Mouse (Mus musculus) midbrain, embryonic 14.5 days (tissue): ENCODE data around the gene Ephb2. TPM values are rescaled to one million over a fixed set of nuclear protein-coding genes. Genes with fewer than 3 reads are reported as not detected.

Experiments
- ATAC-seq: fragments of 200-750 bp; cut with Nextera tagmentation; 2 replicates; pipeline ENCODE4 v1.8.0; 2017; ENCODE audit warnings: moderate number of reproducible peaks, moderate library complexity; ENCODE audit not compliant: low FRiP score, low TSS enrichment
- DNase-seq: peaks from one replicate; pipeline ENCODE4 v3.0.0-alpha.2; 2015
- H3K27ac ChIP-seq: fragments of 300-500 bp; sonication (generic); replicated peaks from 2 replicates; pipeline ENCODE4 v1.5.1; 2014; ENCODE audit warnings: mild to moderate bottlenecking, low read depth, low read length, moderate library complexity
- H3K27me3 ChIP-seq: fragments of 300-500 bp; sonication (generic); 2 replicates; pipeline ENCODE4 v1.6.1; 2014; ENCODE audit warnings: low read length, control low read depth, mixed read lengths; ENCODE audit not compliant: control insufficient read depth, insufficient read depth
- H3K36me3 ChIP-seq: fragments of 300-500 bp; sonication (generic); 2 replicates; pipeline ENCODE4 v1.6.1; 2014; ENCODE audit warnings: low read length, control low read depth; ENCODE audit not compliant: control insufficient read depth, insufficient read depth
- H3K4me1 ChIP-seq: fragments of 300-500 bp; sonication (generic); 2 replicates; pipeline ENCODE4 v1.6.1; 2014; ENCODE audit warnings: mild to moderate bottlenecking, antibody characterized with exemption, low read length, control low read depth; ENCODE audit not compliant: control insufficient read depth, insufficient read depth
- H3K4me2 ChIP-seq: fragments of 300-500 bp; sonication (generic); 2 replicates; pipeline ENCODE4 v1.6.1; 2014; ENCODE audit warnings: mild to moderate bottlenecking, low read length, moderate library complexity
- H3K4me3 ChIP-seq: fragments of 300-500 bp; sonication (generic); replicated peaks from 2 replicates; pipeline ENCODE4 v1.5.1; 2014; ENCODE audit warnings: low read depth, low read length
- H3K9ac ChIP-seq: fragments of 300-500 bp; sonication (generic); replicated peaks from 2 replicates; pipeline ENCODE4 v1.6.1; 2014; ENCODE audit warnings: mild to moderate bottlenecking, low read length, moderate library complexity
- H3K9me3 ChIP-seq: fragments of 300-500 bp; sonication (generic); 2 replicates; pipeline ENCODE4 v1.6.1; 2016; ENCODE audit warnings: low read length, control low read depth, mixed read lengths; ENCODE audit not compliant: control insufficient read depth
- WGBS: fragments of 180-500 bp; shearing (Covaris S2); extraction: QIAGEN DNeasy Blood & Tissue Kit; methylation state at CpG from one replicate; pipeline ENCODE4 v1.1.7; 2014; 5-methylcytosine and 5-hydroxymethylcytosine counted together
- polyA plus RNA-seq: library from polyadenylated mRNA; unstranded; fragments of >200 nt; fragmentation: Nextera tagmentation; extraction: Ambion mirVana; gene quantifications from 2 replicates; pipeline ENCODE4 v1.2.1, GENCODE M21; 2014

The Ephb2 gene
- polyA plus RNA-seq, 1 experiment from 2014 or later, result 32.8 TPM

DNA sequence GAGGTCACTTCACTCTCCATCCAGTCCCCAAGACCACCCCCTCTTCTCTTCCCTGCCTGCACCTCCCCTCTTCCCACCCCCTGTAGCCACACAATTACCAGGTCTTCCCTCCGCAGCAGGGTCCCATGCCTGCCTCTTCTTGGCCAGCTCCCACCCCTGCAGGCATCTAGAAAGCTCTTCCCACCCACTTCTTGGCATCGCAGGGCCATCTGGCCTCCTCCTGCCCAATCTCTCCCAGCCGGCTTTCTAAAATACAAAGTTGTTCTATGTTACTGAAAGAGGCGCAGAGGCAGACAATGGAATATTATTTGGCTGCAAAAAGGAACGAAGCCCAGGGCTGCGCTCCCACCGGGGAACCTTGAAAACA, 136.7 kb downstream of the Ephb2 start:
- no peak for ATAC-seq
- Histone ChIP-seq H3K4me2 (no peak overlapping the region), H3K9ac (no peak overlapping the region), H3K27me3 (no peaks in the 10 kb centered on the region), H3K4me3 (no peak overlapping the region), H3K27ac (peak overlapping the region; percentile 57), H3K4me1 (peaks cover 22% of the 10 kb centered on the region), H3K9me3 (no peaks in the 10 kb centered on the region), H3K36me3 (peaks cover 19% of the 10 kb centered on the region)
- WGBS, result 55% methylated on average over 7 of the region's 7 CpGs
- DNase-seq, result no peak

GRCm38 (mm10) chr4:136698404-136699083, 137.2 kb downstream of the Ephb2 start:
- H3K9ac ChIP-seq, result no peak overlapping the region
- H3K4me1 ChIP-seq, result peaks cover 19% of the 10 kb centered on the region
- 60% methylated on average over 11 of the region's 11 CpGs for WGBS
- H3K4me2 ChIP-seq, result no peak overlapping the region
- ATAC-seq (peak; percentile 35; the same call in 1 of the 2 replicates), DNase-seq (peak; percentile 61)
- peak overlapping the region; percentile 57; the same call in 1 of the 2 replicates for H3K27ac ChIP-seq
- H3K9me3 ChIP-seq, result no peaks in the 10 kb centered on the region
- no peak overlapping the region for H3K4me3 ChIP-seq
- H3K27me3 ChIP-seq, result no peaks in the 10 kb centered on the region
- peaks cover 24% of the 10 kb centered on the region for H3K36me3 ChIP-seq

GRCm38 (mm10) chr4:136697325-136697724, 138.5 kb downstream of the Ephb2 start:
- no peak overlapping the region for H3K4me2 ChIP-seq
- H3K4me3 ChIP-seq, result no peak overlapping the region
- ATAC-seq (no peak), DNase-seq (no peak)
- H3K36me3 ChIP-seq, result peaks cover 36% of the 10 kb centered on the region
- 86% methylated on average over 6 of the region's 6 CpGs for WGBS
- H3K9ac ChIP-seq, result no peak overlapping the region
- H3K27me3 ChIP-seq, result no peaks in the 10 kb centered on the region
- H3K27ac ChIP-seq, result no peak overlapping the region
- peaks cover 17% of the 10 kb centered on the region for H3K4me1 ChIP-seq
- no peaks in the 10 kb centered on the region for H3K9me3 ChIP-seq

GRCm38 (mm10) chr4:136696381-136696925, 139.3 kb downstream of the Ephb2 start:
- Histone ChIP-seq H3K9ac (no peak overlapping the region), H3K9me3 (no peaks in the 10 kb centered on the region), H3K4me2 (no peak overlapping the region), H3K27me3 (no peaks in the 10 kb centered on the region), H3K4me3 (no peak overlapping the region), H3K27ac (no peak overlapping the region), H3K36me3 (peaks cover 45% of the 10 kb centered on the region), H3K4me1 (peaks cover 14% of the 10 kb centered on the region)
- WGBS, result 20% methylated on average over 5 of the region's 5 CpGs
- DNase-seq (peak; percentile 75), ATAC-seq (no peak)

- no peaks in the 10 kb centered on the region for H3K9me3 ChIP-seq
- no peak for DNase-seq
- peaks cover 48% of the 10 kb centered on the region for H3K36me3 ChIP-seq
- peaks cover 8% of the 10 kb centered on the region for H3K4me1 ChIP-seq
- no peak for ATAC-seq
- H3K9ac ChIP-seq, result no peak overlapping the region
- no peak overlapping the region for H3K27ac ChIP-seq
- no peaks in the 10 kb centered on the region for H3K27me3 ChIP-seq
- WGBS, result 98% methylated on average over 9 of the region's 9 CpGs
- no peak overlapping the region for H3K4me3 ChIP-seq
- no peak overlapping the region for H3K4me2 ChIP-seq
Observed at GRCm38 (mm10) chr4:136695696-136696095, 140.1 kb downstream of the Ephb2 start.

DNA sequence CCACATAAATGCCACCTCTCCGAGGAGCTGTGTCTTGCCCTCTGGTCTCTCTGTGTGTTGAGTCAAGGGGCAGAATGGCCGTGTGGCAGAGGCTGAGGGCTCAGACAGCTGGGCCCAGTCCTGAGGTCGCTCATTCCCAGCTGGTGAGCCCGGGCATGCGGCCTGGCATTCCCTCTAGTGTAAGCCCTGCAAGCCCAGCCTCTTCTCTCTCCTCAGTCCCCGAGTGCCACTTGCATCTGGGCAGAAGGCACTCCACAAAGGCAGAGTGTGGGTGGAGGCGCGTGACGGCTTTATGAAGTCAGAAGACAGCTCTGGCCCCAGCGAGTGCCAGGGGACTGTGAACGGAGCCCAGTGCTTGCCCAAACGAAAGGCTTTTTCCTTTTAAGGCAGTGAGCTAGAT, 145.8 kb downstream of the Ephb2 start:
- Histone ChIP-seq H3K27ac (no peak overlapping the region), H3K27me3 (no peaks in the 10 kb centered on the region), H3K4me2 (no peak overlapping the region), H3K36me3 (peaks cover 62% of the 10 kb centered on the region), H3K9ac (no peak overlapping the region), H3K4me1 (no peaks in the 10 kb centered on the region), H3K4me3 (no peak overlapping the region), H3K9me3 (no peaks in the 10 kb centered on the region)
- WGBS, result 79% methylated on average over 12 of the region's 12 CpGs
- DNase-seq, result no peak
- no peak for ATAC-seq

DNA sequence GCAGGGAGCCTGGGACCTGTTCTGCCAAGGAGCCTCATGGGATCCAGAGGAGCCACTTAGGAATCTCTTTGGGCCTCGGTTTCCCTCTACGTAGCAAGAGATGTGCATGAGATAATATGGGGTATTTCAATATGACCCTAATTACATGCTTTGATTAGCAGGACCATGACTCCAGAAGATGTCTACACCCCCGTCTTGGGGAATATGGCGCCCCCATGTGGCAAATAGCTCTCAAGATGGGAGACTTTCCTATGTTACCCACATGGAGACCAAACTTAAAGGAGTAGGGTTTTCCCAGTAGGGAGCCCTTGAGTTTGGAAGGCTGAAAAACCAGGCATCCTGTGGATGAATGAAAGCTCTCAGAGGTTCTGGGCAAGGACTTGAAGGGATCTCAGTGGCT, 147.7 kb downstream of the Ephb2 start:
- H3K4me1 ChIP-seq, result no peaks in the 10 kb centered on the region
- H3K9me3 ChIP-seq, result no peaks in the 10 kb centered on the region
- no peak overlapping the region for H3K9ac ChIP-seq
- no peak overlapping the region for H3K4me2 ChIP-seq
- no peak overlapping the region for H3K4me3 ChIP-seq
- WGBS, result 64% methylated on average over 4 of the region's 4 CpGs
- H3K36me3 ChIP-seq, result peaks cover 59% of the 10 kb centered on the region
- no peak for ATAC-seq
- H3K27me3 ChIP-seq, result no peaks in the 10 kb centered on the region
- DNase-seq, result no peak
- H3K27ac ChIP-seq, result no peak overlapping the region

GRCm38 (mm10) chr4:136685431-136685869, 150.3 kb downstream of the Ephb2 start:
- Histone ChIP-seq H3K36me3 (peaks cover 52% of the 10 kb centered on the region), H3K27ac (no peak overlapping the region), H3K27me3 (no peaks in the 10 kb centered on the region), H3K9ac (no peak overlapping the region), H3K4me3 (no peak overlapping the region), H3K9me3 (no peaks in the 10 kb centered on the region), H3K4me2 (no peak overlapping the region), H3K4me1 (no peaks in the 10 kb centered on the region)
- 36% methylated on average over 10 of the region's 10 CpGs for WGBS
- ATAC-seq (no peak), DNase-seq (no peak)

DNA sequence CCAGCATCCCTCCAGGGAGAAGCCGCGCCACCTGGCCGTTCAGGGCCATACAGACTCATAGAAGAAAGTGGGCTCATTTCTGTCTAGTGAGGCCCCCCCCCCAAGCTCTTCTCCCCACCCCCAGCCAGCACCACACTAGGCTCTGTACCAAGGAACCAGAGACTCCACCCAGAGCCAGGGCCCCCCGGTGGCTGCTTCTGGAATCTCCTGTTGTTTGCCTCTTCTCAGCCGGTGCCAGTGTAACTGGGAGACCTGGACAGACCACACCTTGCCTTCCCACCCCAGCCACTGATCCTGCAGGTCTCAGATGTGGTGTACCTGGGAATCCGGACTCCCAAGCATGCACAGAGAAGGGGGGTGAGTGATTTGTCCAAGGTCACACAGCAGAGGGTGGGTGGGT, 151.3 kb downstream of the Ephb2 start:
- Histone ChIP-seq H3K27me3 (no peaks in the 10 kb centered on the region), H3K4me1 (no peaks in the 10 kb centered on the region), H3K27ac (no peak overlapping the region), H3K36me3 (peaks cover 46% of the 10 kb centered on the region), H3K4me2 (no peak overlapping the region), H3K4me3 (no peak overlapping the region), H3K9ac (no peak overlapping the region), H3K9me3 (no peaks in the 10 kb centered on the region)
- WGBS, result 80% methylated on average over 6 of the region's 6 CpGs
- no peak for ATAC-seq
- DNase-seq, result no peak
